Comparison of ENCODE assay signal across 20 mouse cellular contexts in the genomic region with DNA sequence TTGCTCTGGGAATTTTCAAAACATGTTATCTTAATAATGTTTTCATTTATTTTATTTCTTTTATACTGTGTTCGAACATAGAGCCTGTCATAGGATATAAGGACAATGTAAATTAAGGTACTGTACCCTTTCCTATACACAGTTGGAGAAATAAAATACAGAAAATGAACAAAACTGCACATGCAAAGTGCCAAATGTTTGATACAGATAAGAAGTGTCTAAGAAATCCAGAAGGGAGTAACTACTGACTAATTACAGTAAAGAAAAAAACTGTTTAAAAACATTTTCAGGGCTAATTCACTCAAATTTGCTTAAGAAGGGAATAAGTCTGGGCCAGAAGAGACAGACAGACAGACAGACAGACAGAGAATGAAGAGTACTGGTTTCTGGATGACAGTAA.
"Had no signal": no experiment of that assay in that cellular context is flagged by ENCODE, and none has a peak within 500 bp of the region (broad histone marks: within the 10 kb centered on the region; RNA-seq: fewer than 3 reads in every experiment).

No protein-coding gene starts in this region.

- H3K27me3 ChIP-seq: kidney, embryonic 15.5 days; midbrain, embryonic 13.5 days; neural tube, embryonic 13.5 days had no signal

- DNase-seq: kidney, adult 18-20 months; kidney, postnatal 10 days; kidney, postnatal 36 days; layer of hippocampus, postnatal 36 days; lung, adult 2 months; retina, postnatal 1 day; thymus, adult 2 months; thymus, postnatal 14 days; thymus, postnatal 4 days had no signal

- H3K9me3 ChIP-seq: kidney, embryonic 15.5 days; midbrain, embryonic 10.5 days; midbrain, embryonic 13.5 days; neural tube, embryonic 13.5 days had no signal

- H3K4me2 ChIP-seq: kidney, embryonic 15.5 days; midbrain, embryonic 13.5 days; neural tube, embryonic 13.5 days had no signal

- ATAC-seq: inflammation-experienced regulatory T-cells, adult 6 months; intestine, embryonic 16.5 days; midbrain, embryonic 13.5 days; midbrain, embryonic 16.5 days had no signal

- H3K4me3 ChIP-seq: kidney, embryonic 15.5 days; left cerebral cortex, adult 2 months; midbrain, embryonic 10.5 days; midbrain, embryonic 13.5 days; myocyte; neural tube, embryonic 13.5 days had no signal

- H3K27ac ChIP-seq: left cerebral cortex, adult 2 months; macrophage; midbrain, embryonic 10.5 days; midbrain, embryonic 13.5 days; neural tube, embryonic 13.5 days; stomach, postnatal 0 days had no signal

- H3K9ac ChIP-seq: kidney, embryonic 15.5 days; midbrain, embryonic 13.5 days; neural tube, embryonic 13.5 days had no signal
